Mouse (Mus musculus) Patski (cell line): ENCODE data around the gene Gpr88. TPM values are rescaled to one million over a fixed set of nuclear protein-coding genes. Genes with fewer than 3 reads are reported as not detected.
"Not testable (repeated sequence)": the region's sequence is repeated elsewhere in the genome, so short reads cannot be mapped to it uniquely, and the experiment has no call there.

Source experiments
- ATAC-seq: fragments of 100-300 bp; one replicate; pipeline ENCODE4 v1.8.0; 2021
- CTCF ChIA-PET: fragments of 350-600 bp; sonication (Branson Sonifier 250); formaldehyde crosslinking; loops from one replicate; lab custom pipeline; 2022; ENCODE audit warnings: inconsistent platforms; lab: Charles Lee
- POLR2A ChIA-PET: fragments of 350-600 bp; sonication (Branson Sonifier 250); formaldehyde crosslinking; loops from one replicate; lab custom pipeline; 2022; ENCODE audit warnings: antibody characterized with exemption, inconsistent platforms; lab: Charles Lee
- DNase-seq: peaks from one replicate; pipeline ENCODE4 v3.0.0-alpha.2; 2011; ENCODE audit warnings: low read depth, low spot score
- H3K27me3 ChIP-seq: fragments of 371-371 bp; one replicate; pipeline ENCODE4 v1.5.1; 2021
- CTCF ChIP-seq: fragments of 100-300 bp; IDR thresholded peaks from one replicate; pipeline ENCODE4 v1.5.1; 2021
- in situ Hi-C: fragments of 300-500 bp; cut with MboI; formaldehyde crosslinking; loops from 3 replicates; pipeline ENCODE4 v1.11.1; 2018; ENCODE audit warnings: low pct_unique_long_range_greater_than_20kb, mixed read lengths
- polyA plus RNA-seq: library from polyadenylated mRNA; unstranded; gene quantifications from one replicate; pipeline ENCODE4 v1.2.3, GENCODE M21; 2021

Gpr88 gene
- polyA plus RNA-seq, 1 experiment from 2014 or later: 0.50 TPM

DNA sequence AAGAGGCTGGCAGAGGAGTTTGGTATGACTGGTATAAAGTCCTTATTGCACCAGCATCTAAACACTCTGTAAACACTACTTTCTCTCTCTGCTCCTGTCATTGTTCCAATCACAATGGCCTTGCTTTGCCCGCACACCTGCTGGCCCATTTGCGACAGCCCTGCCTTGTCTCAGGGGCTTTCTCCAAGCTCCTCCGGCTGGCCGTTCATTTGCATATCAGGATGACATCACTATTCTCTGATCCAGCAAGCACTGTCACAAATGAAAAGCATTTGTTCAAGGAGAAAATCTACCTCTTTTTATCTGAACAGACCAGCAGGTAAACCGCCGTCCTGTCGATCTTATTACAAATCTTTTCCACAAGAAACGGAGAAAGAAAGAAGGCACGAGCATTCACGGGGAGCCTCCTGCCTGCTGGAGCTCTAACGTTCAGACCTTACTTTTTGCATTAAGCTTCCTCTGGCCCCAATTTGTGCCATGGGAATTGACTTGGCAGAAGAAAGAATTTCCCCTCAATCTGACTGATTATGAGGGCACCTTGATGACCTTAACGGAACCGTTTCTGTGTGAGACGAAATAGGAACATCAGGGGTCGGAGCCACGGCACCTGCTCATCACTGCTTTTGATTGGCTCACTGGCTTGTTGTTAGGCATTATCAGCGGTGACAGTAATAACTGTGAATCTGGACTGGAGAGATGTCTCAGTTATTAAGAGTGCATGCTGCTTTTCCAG lies 30.6 kb downstream of the Gpr88 start:
- in situ Hi-C loops: no loop called here
- DNase-seq: no peak
- TF ChIP-seq CTCF: no peak
- no peak for ATAC-seq
- ChIA-PET CTCF (interaction anchor here (1.4 to 1.5 kb wide), 2 partner anchors 9 to 12 kb away, joined by 5 to 7 read pairs; no protein-coding TSS in a partner anchor), POLR2A (interaction anchor here (0.7 kb wide), 1 partner anchor 53 kb away, joined by 3 read pairs; no protein-coding TSS in a partner anchor)
- no peaks in the 10 kb centered on the region for H3K27me3 ChIP-seq

- ChIA-PET POLR2A (interaction anchor here (0.7 kb wide), 1 partner anchor 160 kb away, joined by 3 read pairs; no protein-coding TSS in a partner anchor), CTCF (interaction anchor here (1.0 to 1.5 kb wide), 3 partner anchors 10 to 13 kb away, joined by 3 to 7 read pairs (median 5); no protein-coding TSS in a partner anchor)
- ATAC-seq (no peak), DNase-seq (no peak)
- no peak for TF ChIP-seq CTCF
- in situ Hi-C loops: no loop called here
- H3K27me3 ChIP-seq: no peaks in the 10 kb centered on the region
Measured at GRCm38 (mm10) chr3:116221686-116222010, 31.7 kb downstream of the Gpr88 start.

- ATAC-seq (no peak), DNase-seq (no peak)
- ChIA-PET POLR2A (interaction anchor here (0.7 kb wide), 1 partner anchor 159 kb away, joined by 3 read pairs; no protein-coding TSS in a partner anchor), CTCF (interaction anchor here (0.9 to 1.5 kb wide), 4 partner anchors 9 to 13 kb away, joined by 3 to 7 read pairs (median 4); no protein-coding TSS in a partner anchor)
- in situ Hi-C loops: no loop called here
- H3K27me3 ChIP-seq: no peaks in the 10 kb centered on the region
- no peak for TF ChIP-seq CTCF
Measured at GRCm38 (mm10) chr3:116220980-116221685, 32.2 kb downstream of the Gpr88 start.

DNA sequence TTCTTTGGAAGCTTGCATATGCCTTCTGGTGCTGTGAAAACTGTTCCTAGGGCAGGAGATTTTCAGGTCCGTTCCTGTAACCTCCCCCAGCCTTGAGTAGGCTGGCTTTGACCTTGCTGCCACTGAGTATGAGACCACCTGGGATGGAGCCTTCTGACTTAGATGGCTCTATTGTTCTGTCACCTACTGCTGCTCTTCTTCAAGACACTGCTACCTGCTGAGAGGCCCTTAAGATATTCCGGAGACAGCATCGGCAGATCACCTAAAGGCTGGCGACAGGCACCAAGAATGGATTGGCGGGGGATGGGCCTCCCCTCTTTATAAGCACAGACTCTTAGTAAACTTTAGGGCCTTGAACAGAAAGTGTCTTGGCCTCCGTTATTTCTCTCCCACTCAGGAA lies 35.9 kb downstream of the Gpr88 start:
- DNase-seq, in situ Hi-C loops: not testable (repeated sequence)
- POLR2A ChIA-PET: interaction anchor here (0.6 kb wide), 1 partner anchor 61 kb away, joined by 4 read pairs; no protein-coding TSS in a partner anchor

GRCm38 (mm10) chr3:116216261-116216660 lies 37.0 kb downstream of the Gpr88 start:
- no peak for TF ChIP-seq CTCF
- H3K27me3 ChIP-seq: no peaks in the 10 kb centered on the region
- POLR2A ChIA-PET: no interaction called here
- ATAC-seq (no peak), DNase-seq (no peak)
- CTCF ChIA-PET: interaction anchor here (1.0 to 1.4 kb wide), 3 partner anchors 9 to 50 kb away, joined by 3 to 4 read pairs (median 3); no protein-coding TSS in a partner anchor
- in situ Hi-C loops: no loop called here

More for the DNA sequence above, 35.9 kb downstream of the Gpr88 start:
- not testable (repeated sequence) for ATAC-seq, H3K27me3 ChIP-seq
- CTCF ChIA-PET: interaction anchor here (1.5 to 2.6 kb wide), 2 partner anchors 11 to 110 kb away, joined by 3 to 6 read pairs; no protein-coding TSS in a partner anchor

DNA sequence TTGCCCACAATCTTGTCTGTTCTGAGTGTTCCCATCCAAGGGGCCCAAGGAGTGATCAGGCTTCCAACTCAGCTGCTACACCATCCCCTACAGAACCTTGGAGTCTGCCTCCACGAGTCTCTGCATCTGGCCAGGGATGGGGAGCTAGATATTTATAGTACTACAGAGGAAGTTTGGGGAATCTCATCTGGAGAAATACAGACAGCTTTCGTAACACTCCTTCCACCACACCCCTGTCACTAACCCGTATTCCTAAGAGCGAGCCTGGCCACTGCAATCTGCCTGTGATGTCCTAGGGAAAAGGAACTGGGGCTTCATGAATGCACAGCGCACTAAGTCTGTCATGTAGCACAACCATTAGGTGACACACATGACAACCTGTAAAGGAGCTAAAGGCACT lies 41.7 kb downstream of the Gpr88 start:
- H3K27me3 ChIP-seq: no peaks in the 10 kb centered on the region
- no peak for ATAC-seq
- ChIA-PET POLR2A (interaction anchor here (0.5 kb wide), 1 partner anchor 182 kb away, joined by 3 read pairs; no protein-coding TSS in a partner anchor), CTCF (interaction anchor here (1.0 to 1.6 kb wide), 4 partner anchors 10 to 83 kb away, joined by 3 to 4 read pairs (median 3); no protein-coding TSS in a partner anchor)
- DNase-seq: no peak
- in situ Hi-C loops: no loop called here
- no peak for TF ChIP-seq CTCF

GRCm38 (mm10) chr3:116210720-116211121 lies 42.6 kb downstream of the Gpr88 start:
- DNase-seq (no peak), ATAC-seq (no peak)
- H3K27me3 ChIP-seq: no peaks in the 10 kb centered on the region
- ChIA-PET POLR2A (interaction anchor here (0.6 kb wide), 1 partner anchor 173 kb away, joined by 6 read pairs; no protein-coding TSS in a partner anchor), CTCF (interaction anchor here (1.5 to 2.6 kb wide), 2 partner anchors 82 to 171 kb away, joined by 4 to 20 read pairs; no protein-coding TSS in a partner anchor)
- TF ChIP-seq CTCF: no peak
- in situ Hi-C loops: no loop called here

- TF ChIP-seq CTCF: peak; percentile 54
- CTCF ChIA-PET: interaction anchor here (0.9 to 2.6 kb wide), 11 partner anchors 9 to 176 kb away, joined by 3 to 20 read pairs (median 4); no protein-coding TSS in a partner anchor
- in situ Hi-C loops: loop anchor here (5.0 kb wide), 2 partner anchors 118 to 167 kb away; no protein-coding TSS in a partner anchor
- no peaks in the 10 kb centered on the region for H3K27me3 ChIP-seq
- POLR2A ChIA-PET: interaction anchor here (1.1 kb wide), 1 partner anchor 165 kb away, joined by 4 read pairs; no protein-coding TSS in a partner anchor
- ATAC-seq: no peak
- DNase-seq: no peak
Measured at GRCm38 (mm10) chr3:116209214-116209613, 44.1 kb downstream of the Gpr88 start.

GRCm38 (mm10) chr3:116206306-116206834 lies 46.9 kb downstream of the Gpr88 start:
- TF ChIP-seq CTCF: no peak
- CTCF ChIA-PET: interaction anchor here (0.7 to 3.2 kb wide), 7 partner anchors 12 to 128 kb away, joined by 3 to 12 read pairs (median 5); no protein-coding TSS in a partner anchor
- H3K27me3 ChIP-seq: no peaks in the 10 kb centered on the region
- POLR2A ChIA-PET: interaction anchor here (0.5 kb wide), 1 partner anchor 763 kb away, joined by 5 read pairs; no protein-coding TSS in a partner anchor
- ATAC-seq (no peak), DNase-seq (no peak)
- in situ Hi-C loops: loop anchor here (5.0 kb wide), 2 partner anchors 121 to 164 kb away; no protein-coding TSS in a partner anchor
